Mouse (Mus musculus): ENCODE data around the gene Rogdi. TPM values are rescaled to one million over a fixed set of nuclear protein-coding genes. Genes with fewer than 3 reads are reported as not detected.

The Rogdi gene
- polyA plus RNA-seq, 1 experiment from 2014 or later: 88.1 TPM

- Histone ChIP-seq H3K9ac (0 out of 2 replicates have a peak overlapping the region, but pooled peaks have one; percentile 8), H3K27ac (no peak overlapping the region), H3K4me1 (no peaks in the 10 kb centered on the region), H3K4me3 (no peak overlapping the region), H3K36me3 (ENCODE audit: poor library complexity, severe bottlenecking) (no peaks in the 10 kb centered on the region), H3K4me2 (no peak overlapping the region), H3K9me3 (replicated peaks) (no peaks in the 10 kb centered on the region), H3K27me3 (no peaks in the 10 kb centered on the region)
- WGBS: 74% methylated on average over 5 of the region's 5 CpGs
- ATAC-seq: no peak
Measured at GRCm38 (mm10) chr16:4978275-4979051, 34.9 kb downstream of the Rogdi start.

GRCm38 (mm10) chr16:4976180-4976579, 37.2 kb downstream of the Rogdi start:
- H3K4me3 ChIP-seq: no peak overlapping the region
- H3K9me3 ChIP-seq (replicated peaks): no peaks in the 10 kb centered on the region
- H3K4me2 ChIP-seq: no peak overlapping the region
- H3K36me3 ChIP-seq (ENCODE audit: poor library complexity, severe bottlenecking): no peaks in the 10 kb centered on the region
- WGBS: 74% methylated on average over 2 of the region's 2 CpGs
- H3K4me1 ChIP-seq: no peaks in the 10 kb centered on the region
- H3K27me3 ChIP-seq: no peaks in the 10 kb centered on the region
- ATAC-seq: no peak
- H3K27ac ChIP-seq: no peak overlapping the region
- H3K9ac ChIP-seq: no peak overlapping the region

GRCm38 (mm10) chr16:4974521-4974920, 38.8 kb downstream of the Rogdi start:
- no peaks in the 10 kb centered on the region for H3K36me3 ChIP-seq (ENCODE audit: poor library complexity, severe bottlenecking)
- H3K4me2 ChIP-seq: no peak overlapping the region
- H3K9ac ChIP-seq: no peak overlapping the region
- no peak for ATAC-seq
- H3K27me3 ChIP-seq: no peaks in the 10 kb centered on the region
- no peak overlapping the region for H3K27ac ChIP-seq
- 85% methylated on average over 5 of the region's 5 CpGs for WGBS
- no peaks in the 10 kb centered on the region for H3K9me3 ChIP-seq (replicated peaks)
- H3K4me1 ChIP-seq: no peaks in the 10 kb centered on the region
- H3K4me3 ChIP-seq: no peak overlapping the region

- no peaks in the 10 kb centered on the region for H3K9me3 ChIP-seq (replicated peaks)
Measured at GRCm38 (mm10) chr16:4971626-4972025, 41.7 kb downstream of the Rogdi start.

GRCm38 (mm10) chr16:4969055-4969843, 44.1 kb downstream of the Rogdi start:
- no peak overlapping the region for H3K4me2 ChIP-seq
- no peaks in the 10 kb centered on the region for H3K9me3 ChIP-seq (replicated peaks)
- 0 out of 2 replicates have a peak, but pooled peaks cover 9% of the 10 kb centered on the region for H3K36me3 ChIP-seq (ENCODE audit: poor library complexity, severe bottlenecking)
- no peak for ATAC-seq
- WGBS: 85% methylated on average over 5 of the region's 5 CpGs
- H3K9ac ChIP-seq: no peak overlapping the region
- H3K4me3 ChIP-seq: no peak overlapping the region
- H3K4me1 ChIP-seq: peaks cover 17% of the 10 kb centered on the region
- no peak overlapping the region for H3K27ac ChIP-seq
- H3K27me3 ChIP-seq: no peaks in the 10 kb centered on the region

More at GRCm38 (mm10) chr16:4971626-4972025, 41.7 kb downstream of the Rogdi start:
- 0 out of 2 replicates have a peak, but pooled peaks cover 9% of the 10 kb centered on the region for H3K36me3 ChIP-seq (ENCODE audit: poor library complexity, severe bottlenecking)
- no peak overlapping the region for H3K4me2 ChIP-seq
- H3K27me3 ChIP-seq: no peaks in the 10 kb centered on the region
- H3K4me3 ChIP-seq: no peak overlapping the region
- H3K27ac ChIP-seq: no peak overlapping the region
- no peak for ATAC-seq
- no peak overlapping the region for H3K9ac ChIP-seq
- H3K4me1 ChIP-seq: no peaks in the 10 kb centered on the region
- 89% methylated on average over 4 of the region's 4 CpGs for WGBS

- WGBS: 79% methylated on average over 3 of the region's 3 CpGs
- H3K9me3 ChIP-seq (replicated peaks): no peaks in the 10 kb centered on the region
- H3K4me3 ChIP-seq: no peak overlapping the region
- no peak for ATAC-seq
- H3K4me1 ChIP-seq: peaks cover 18% of the 10 kb centered on the region
- H3K27ac ChIP-seq: no peak overlapping the region
- 0 out of 2 replicates have a peak, but pooled peaks cover 9% of the 10 kb centered on the region for H3K36me3 ChIP-seq (ENCODE audit: poor library complexity, severe bottlenecking)
- no peak overlapping the region for H3K4me2 ChIP-seq
- H3K27me3 ChIP-seq: no peaks in the 10 kb centered on the region
- H3K9ac ChIP-seq: no peak overlapping the region
Measured at GRCm38 (mm10) chr16:4968426-4968825, 44.9 kb downstream of the Rogdi start.

GRCm38 (mm10) chr16:4965392-4966129, 47.8 kb downstream of the Rogdi start:
- Histone ChIP-seq H3K4me1 (peaks cover 34% of the 10 kb centered on the region), H3K4me3 (peak overlapping the region; percentile 92), H3K9me3 (replicated peaks) (no peaks in the 10 kb centered on the region), H3K9ac (0 out of 2 replicates have a peak overlapping the region, but pooled peaks have one; percentile 92), H3K27me3 (no peaks in the 10 kb centered on the region), H3K36me3 (ENCODE audit: poor library complexity, severe bottlenecking) (0 out of 2 replicates have a peak, but pooled peaks cover 9% of the 10 kb centered on the region), H3K4me2 (peak overlapping the region; percentile 88), H3K27ac (no peak overlapping the region)
- no peak for ATAC-seq
- 90% methylated on average over 8 of the region's 8 CpGs for WGBS

- Histone ChIP-seq H3K9ac (peak overlapping the region; percentile 92), H3K4me3 (peak overlapping the region; percentile 92), H3K27ac (peak overlapping the region; percentile 81), H3K36me3 (ENCODE audit: poor library complexity, severe bottlenecking) (peaks cover 15% of the 10 kb centered on the region), H3K27me3 (no peaks in the 10 kb centered on the region), H3K4me1 (peaks cover 34% of the 10 kb centered on the region), H3K4me2 (peak overlapping the region; percentile 88), H3K9me3 (replicated peaks) (no peaks in the 10 kb centered on the region)
- no peak for ATAC-seq
- WGBS: 25% methylated on average over 13 of the region's 13 CpGs
Measured at GRCm38 (mm10) chr16:4964731-4965391, 48.5 kb downstream of the Rogdi start.

- Histone ChIP-seq H3K27ac (peak within 1 kb of the TSS; percentile 81), H3K9me3 (replicated peaks) (no peaks in the 10 kb centered on the region), H3K36me3 (ENCODE audit: poor library complexity, severe bottlenecking) (peaks cover 19% of the 10 kb centered on the region), H3K9ac (peak within 1 kb of the TSS; percentile 92), H3K4me3 (peak within 1 kb of the TSS; percentile 92), H3K4me1 (peaks cover 34% of the 10 kb centered on the region), H3K27me3 (no peaks in the 10 kb centered on the region), H3K4me2 (peak within 1 kb of the TSS; percentile 88)
- peak; percentile 99 for ATAC-seq
- under 1% methylated on average over 65 of the region's 76 CpGs for WGBS
Measured at GRCm38 (mm10) chr16:4963797-4964709, 49.3 kb downstream of the Rogdi start, which contains the start of gene Anks3. Anks3 (minus strand) TSS chr16:4964205.

- peak overlapping the region; percentile 88 for H3K4me2 ChIP-seq
- H3K36me3 ChIP-seq (ENCODE audit: poor library complexity, severe bottlenecking): peaks cover 16% of the 10 kb centered on the region
- peaks cover 34% of the 10 kb centered on the region for H3K4me1 ChIP-seq
- no peak for ATAC-seq
- H3K4me3 ChIP-seq: peak overlapping the region; percentile 92
- H3K27me3 ChIP-seq: no peaks in the 10 kb centered on the region
- WGBS: 43% methylated on average over 9 of the region's 9 CpGs
- H3K27ac ChIP-seq: 0 out of 2 replicates have a peak overlapping the region, but pooled peaks have one; percentile 81
- peak overlapping the region; percentile 92 for H3K9ac ChIP-seq
- no peaks in the 10 kb centered on the region for H3K9me3 ChIP-seq (replicated peaks)
Measured at GRCm38 (mm10) chr16:4963346-4963745, 50.0 kb downstream of the Rogdi start.

Measured in forebrain, embryonic 13.5 days (tissue).